Mouse (Mus musculus) cerebellum, adult 2 months (tissue): ENCODE data around the gene Chst5. TPM values are rescaled to one million over a fixed set of nuclear protein-coding genes. Genes with fewer than 3 reads are reported as not detected.
A peak's percentile ranks its signal among the peaks of the same experiment; 100 is the strongest.

ENCODE experiments used
- DNase-seq, 2 experiments: peaks; one replicate each; pipeline ENCODE4 v3.0.0; 2021
- H3K27ac ChIP-seq: fragments of 200-500 bp; 2 replicates; pipeline ENCODE4 v1.5.1; 2012; ENCODE audit warnings: low read length, control low read depth, inconsistent platforms; ENCODE audit not compliant: insufficient read depth
- H3K27me3 ChIP-seq: fragments of 200-500 bp; 2 replicates; pipeline ENCODE4 v1.6.1; 2012; ENCODE audit warnings: inconsistent platforms, mild to moderate bottlenecking, low read length, moderate library complexity; ENCODE audit not compliant: control insufficient read depth, insufficient read depth
- H3K4me1 ChIP-seq: fragments of 200-500 bp; 2 replicates; pipeline ENCODE4 v1.6.1; 2011; ENCODE audit warnings: low read length; ENCODE audit not compliant: control insufficient read depth, insufficient read depth
- H3K4me3 ChIP-seq: fragments of 200-500 bp; replicated peaks from 2 replicates; pipeline ENCODE3; 2011; ENCODE audit warnings: mild to moderate bottlenecking, low read depth, low read length, control low read depth; ENCODE audit not compliant: insufficient read depth
- CTCF ChIP-seq: fragments of 200-500 bp; IDR thresholded peaks from 2 replicates; pipeline ENCODE4 v1.5.1; 2011; ENCODE audit warnings: low read depth, mild to moderate bottlenecking, control low read depth, low read length, moderate library complexity, borderline replicate concordance; ENCODE audit not compliant: insufficient read depth
- POLR2A ChIP-seq: fragments of 200-500 bp; IDR thresholded peaks from 2 replicates; pipeline ENCODE4 v1.6.1; 2011; ENCODE audit warnings: low read length, control low read depth, borderline replicate concordance; ENCODE audit not compliant: insufficient read depth
- WGBS: fragments of 180-500 bp; shearing (Covaris S2); methylation state at CpG from one replicate; pipeline ENCODE4 v1.1.7; 2018; 5-methylcytosine and 5-hydroxymethylcytosine counted together
- polyA plus RNA-seq: library from polyadenylated mRNA; depleted of rRNA; stranded (reverse); fragments of >200 nt; gene quantifications from 2 replicates; pipeline ENCODE4 v1.2.3, GENCODE M21; 2012

Gene Chst5
- polyA plus RNA-seq, 1 experiment, result 2.1 TPM

- Histone ChIP-seq H3K27me3 (no peaks in the 10 kb centered on the region), H3K4me1 (no peaks in the 10 kb centered on the region), H3K27ac (peak overlapping the region; percentile 82), H3K4me3 (peak overlapping the region; percentile 99)
- WGBS, result 2% methylated on average over 10 of the region's 10 CpGs
- TF ChIP-seq CTCF (peak; percentile 84), POLR2A (peak; percentile 62; the same call in 1 of the 2 replicates)
- DNase-seq, result peak; percentile 76 to 84
Measured at GRCm38 (mm10) chr8:111923383-111923804, 13.1 kb upstream of the Chst5 start.

- no peak for DNase-seq
- 82% methylated on average over 4 of the region's 4 CpGs for WGBS
- TF ChIP-seq CTCF (no peak), POLR2A (no peak)
- H3K4me1 ChIP-seq, result no peaks in the 10 kb centered on the region
- H3K4me3 ChIP-seq, result no peak overlapping the region
- H3K27ac ChIP-seq, result no peak overlapping the region
- H3K27me3 ChIP-seq, result no peaks in the 10 kb centered on the region
Measured at GRCm38 (mm10) chr8:111920971-111921370, 10.7 kb upstream of the Chst5 start.

GRCm38 (mm10) chr8:111919663-111920062, 9.4 kb upstream of the Chst5 start:
- no peaks in the 10 kb centered on the region for H3K4me1 ChIP-seq
- no peak for DNase-seq
- H3K27ac ChIP-seq, result no peak overlapping the region
- TF ChIP-seq POLR2A, result no peak
- TF ChIP-seq CTCF, result peak; percentile 22; the same call in 1 of the 2 replicates
- no peak overlapping the region for H3K4me3 ChIP-seq
- H3K27me3 ChIP-seq, result no peaks in the 10 kb centered on the region
- 89% methylated on average over 2 of the region's 2 CpGs for WGBS

GRCm38 (mm10) chr8:111912860-111913432, 2.7 kb upstream of the Chst5 start:
- Histone ChIP-seq H3K4me1 (no peaks in the 10 kb centered on the region; the same call in 1 of the 2 replicates), H3K27ac (no peak overlapping the region), H3K4me3 (no peak overlapping the region), H3K27me3 (no peaks in the 10 kb centered on the region)
- DNase-seq, result no peak
- WGBS, result 41% methylated on average over 12 of the region's 12 CpGs
- TF ChIP-seq CTCF, result no peak; the same call in 1 of the 2 replicates
- no peak for TF ChIP-seq POLR2A

- peak in 1 of 2 experiments; percentile 39 for DNase-seq
- Histone ChIP-seq H3K27me3 (no peaks in the 10 kb centered on the region), H3K27ac (no peak overlapping the region), H3K4me1 (no peaks in the 10 kb centered on the region; the same call in 1 of the 2 replicates), H3K4me3 (no peak overlapping the region)
- TF ChIP-seq CTCF (no peak), POLR2A (no peak)
- 15% methylated on average over 7 of the region's 7 CpGs for WGBS
Measured at GRCm38 (mm10) chr8:111911572-111911971, 1.3 kb upstream of the Chst5 start.

- Histone ChIP-seq H3K27ac (no peak overlapping the region), H3K4me1 (no peaks in the 10 kb centered on the region), H3K4me3 (no peak overlapping the region), H3K27me3 (no peaks in the 10 kb centered on the region)
- TF ChIP-seq CTCF (no peak), POLR2A (no peak)
- 67% methylated on average over 8 of the region's 8 CpGs for WGBS
- DNase-seq, result no peak
Measured at GRCm38 (mm10) chr8:111905500-111906121, 4.6 kb downstream of the Chst5 start.

- no peaks in the 10 kb centered on the region for H3K27me3 ChIP-seq
- TF ChIP-seq POLR2A (no peak), CTCF (no peak)
- no peak for DNase-seq
- H3K4me1 ChIP-seq, result no peaks in the 10 kb centered on the region
- 25% methylated on average over 5 of the region's 5 CpGs for WGBS
- no peak overlapping the region for H3K27ac ChIP-seq
- H3K4me3 ChIP-seq, result no peak overlapping the region
Measured at GRCm38 (mm10) chr8:111902080-111902479, 8.2 kb downstream of the Chst5 start.

GRCm38 (mm10) chr8:111898586-111898985, 11.7 kb downstream of the Chst5 start:
- no peak for DNase-seq
- Histone ChIP-seq H3K27me3 (no peaks in the 10 kb centered on the region), H3K4me1 (no peaks in the 10 kb centered on the region), H3K27ac (no peak overlapping the region), H3K4me3 (no peak overlapping the region)
- TF ChIP-seq CTCF, result no peak
- WGBS, result 30% methylated on average over 10 of the region's 10 CpGs
